Mouse (Mus musculus): ENCODE data around the gene Dusp18. TPM values are rescaled to one million over a fixed set of nuclear protein-coding genes. Genes with fewer than 3 reads are reported as not detected.
A peak's percentile ranks its signal among the peaks of the same experiment; 100 is the strongest.

The Dusp18 gene
- not detected in 2 replicates for total RNA-seq (2015; ENCODE audit: low replicate concordance)
- total RNA-seq (2017; ENCODE audit: low replicate concordance): 0.09 TPM in 1 of 2 replicates, not detected in the other

GRCm38 (mm10) chr11:3894406-3895281, at the start of gene Dusp18, which contains the start of gene 4921536K21Rik:
TSS of gene Dusp18 (plus strand) at chr11:3895240.
TSS of gene 4921536K21Rik (minus strand) at chr11:3895098.
- peak; percentile 78 for ATAC-seq (replicated peaks; ENCODE audit: low FRiP score, poor library complexity, severe bottlenecking)

- ATAC-seq (replicated peaks; ENCODE audit: low FRiP score, poor library complexity, severe bottlenecking): no peak
Observed at GRCm38 (mm10) chr11:3846351-3846750, 48.7 kb upstream of the Dusp18 start.

GRCm38 (mm10) chr11:3849469-3850314, 45.3 kb upstream of the Dusp18 start:
- no peak for ATAC-seq (replicated peaks; ENCODE audit: low FRiP score, poor library complexity, severe bottlenecking)

- ATAC-seq (replicated peaks; ENCODE audit: low FRiP score, poor library complexity, severe bottlenecking): no peak
Observed at GRCm38 (mm10) chr11:3850315-3850614, 44.8 kb upstream of the Dusp18 start.

GRCm38 (mm10) chr11:3850746-3851277, 44.2 kb upstream of the Dusp18 start:
- no peak for ATAC-seq (replicated peaks; ENCODE audit: low FRiP score, poor library complexity, severe bottlenecking)

- ATAC-seq (replicated peaks; ENCODE audit: low FRiP score, poor library complexity, severe bottlenecking): no peak
Observed at GRCm38 (mm10) chr11:3851872-3852271, 43.2 kb upstream of the Dusp18 start.

GRCm38 (mm10) chr11:3853031-3853430, 42.0 kb upstream of the Dusp18 start:
- no peak for ATAC-seq (replicated peaks; ENCODE audit: low FRiP score, poor library complexity, severe bottlenecking)

GRCm38 (mm10) chr11:3853481-3854034, 41.5 kb upstream of the Dusp18 start:
- ATAC-seq (replicated peaks; ENCODE audit: low FRiP score, poor library complexity, severe bottlenecking): no peak

GRCm38 (mm10) chr11:3854156-3854555, 40.9 kb upstream of the Dusp18 start:
- ATAC-seq (replicated peaks; ENCODE audit: low FRiP score, poor library complexity, severe bottlenecking): no peak

GRCm38 (mm10) chr11:3855846-3856245, 39.2 kb upstream of the Dusp18 start:
- no peak for ATAC-seq (replicated peaks; ENCODE audit: low FRiP score, poor library complexity, severe bottlenecking)

GRCm38 (mm10) chr11:3857902-3858301, 37.1 kb upstream of the Dusp18 start:
- no peak for ATAC-seq (replicated peaks; ENCODE audit: low FRiP score, poor library complexity, severe bottlenecking)

GRCm38 (mm10) chr11:3859778-3860177, 35.3 kb upstream of the Dusp18 start:
- no peak for ATAC-seq (replicated peaks; ENCODE audit: low FRiP score, poor library complexity, severe bottlenecking)

- ATAC-seq (replicated peaks; ENCODE audit: low FRiP score, poor library complexity, severe bottlenecking): no peak
Observed at GRCm38 (mm10) chr11:3860361-3860760, 34.7 kb upstream of the Dusp18 start.

- no peak for ATAC-seq (replicated peaks; ENCODE audit: low FRiP score, poor library complexity, severe bottlenecking)
Observed at GRCm38 (mm10) chr11:3862661-3863453, 32.2 kb upstream of the Dusp18 start.

- ATAC-seq (replicated peaks; ENCODE audit: low FRiP score, poor library complexity, severe bottlenecking): peak; percentile 62; the same call in 1 of the 2 replicates
Observed at GRCm38 (mm10) chr11:3863454-3864112, 31.5 kb upstream of the Dusp18 start, which contains the start of gene Osbp2. TSS of gene Osbp2 (minus strand) at chr11:3863903.

- ATAC-seq (replicated peaks; ENCODE audit: low FRiP score, poor library complexity, severe bottlenecking): no peak
Observed at GRCm38 (mm10) chr11:3864343-3864742, 30.7 kb upstream of the Dusp18 start.

- ATAC-seq (replicated peaks; ENCODE audit: low FRiP score, poor library complexity, severe bottlenecking): no peak
Observed at GRCm38 (mm10) chr11:3876419-3876818, 18.6 kb upstream of the Dusp18 start.

GRCm38 (mm10) chr11:3878660-3879059, 16.4 kb upstream of the Dusp18 start:
- ATAC-seq (replicated peaks; ENCODE audit: low FRiP score, poor library complexity, severe bottlenecking): 0 out of 2 replicates have a peak, but pooled peaks have one; percentile 15

- peak; percentile 79; the same call in 1 of the 2 replicates for ATAC-seq (replicated peaks; ENCODE audit: low FRiP score, poor library complexity, severe bottlenecking)
Observed at GRCm38 (mm10) chr11:3879836-3880235, 15.2 kb upstream of the Dusp18 start.

Data from erythroblast, adult 5-6 weeks (primary cell).